Mouse (Mus musculus) gastrocnemius, adult 2 months (tissue): ENCODE results near the gene Lztfl1. TPM values are rescaled to one million over a fixed set of nuclear protein-coding genes. Genes with fewer than 3 reads are reported as not detected.
"Not testable (repeated sequence)": the region's sequence is repeated elsewhere in the genome, so short reads cannot be mapped to it uniquely, and the experiment has no call there.

Experiments
- DNase-seq: peaks from one replicate; pipeline ENCODE4 v3.0.0; 2022
- H3K27ac ChIP-seq: fragments of 200-600 bp; 2 replicates; pipeline ENCODE4 v1.8.1; 2022; ENCODE audit warnings: mild to moderate bottlenecking
- H3K4me3 ChIP-seq: fragments of 200-600 bp; 2 replicates; pipeline ENCODE4 v1.8.1; 2022; ENCODE audit warnings: mild to moderate bottlenecking, moderate library complexity
- CTCF ChIP-seq: fragments of 200-600 bp; IDR thresholded peaks from 2 replicates; pipeline ENCODE4 v1.8.1; 2022; ENCODE audit warnings: antibody characterized with exemption, mild to moderate bottlenecking, moderate library complexity
- intact Hi-C: fragments of 180-260 bp; cut with DNase I; formaldehyde crosslinking; loops from one replicate; pipeline ENCODE4 v1.15.1; 2025
- total RNA-seq, 2 experiments: library from RNA; stranded (reverse); gene quantifications; 2 replicates each; pipeline ENCODE4 v1.2.3; 2021

Gene Lztfl1
- total RNA-seq, 2 experiments from 2014 or later: 18.4 to 20.5 TPM

- Histone ChIP-seq H3K4me3 (no peak overlapping the region), H3K27ac (no peak overlapping the region)
- TF ChIP-seq CTCF: peak; percentile 55
- intact Hi-C loops: no loop called here
- peak; percentile 48 for DNase-seq
These were observed 51.9 kb downstream of the Lztfl1 start for GRCm38 (mm10) chr9:123665645-123666044.

- intact Hi-C loops, H3K4me3 ChIP-seq, DNase-seq, H3K27ac ChIP-seq: not testable (repeated sequence)
These were observed 57.4 kb downstream of the Lztfl1 start for GRCm38 (mm10) chr9:123659986-123660676.

GRCm38 (mm10) chr9:123658981-123659380 lies 58.5 kb downstream of the Lztfl1 start:
- no peak for DNase-seq
- Histone ChIP-seq H3K4me3 (no peak overlapping the region), H3K27ac (no peak overlapping the region)
- no peak for TF ChIP-seq CTCF
- intact Hi-C loops: no loop called here

GRCm38 (mm10) chr9:123657457-123657856 lies 60.0 kb downstream of the Lztfl1 start:
- H3K27ac ChIP-seq: no peak overlapping the region
- intact Hi-C loops: no loop called here
- no peak overlapping the region for H3K4me3 ChIP-seq
- TF ChIP-seq CTCF: no peak
- DNase-seq: no peak

GRCm38 (mm10) chr9:123651369-123651768 lies 66.1 kb downstream of the Lztfl1 start:
- TF ChIP-seq CTCF: no peak
- intact Hi-C loops: no loop called here
- H3K27ac ChIP-seq: no peak overlapping the region
- no peak for DNase-seq
- no peak overlapping the region for H3K4me3 ChIP-seq

- no peak for TF ChIP-seq CTCF
These were observed 67.5 kb downstream of the Lztfl1 start for GRCm38 (mm10) chr9:123649785-123650511.

More at GRCm38 (mm10) chr9:123649785-123650511, 67.5 kb downstream of the Lztfl1 start:
- intact Hi-C loops: no loop called here
- DNase-seq: no peak
- H3K4me3 ChIP-seq: no peak overlapping the region
- no peak overlapping the region for H3K27ac ChIP-seq

Other genes with a start within 250 kb of the Lztfl1 start
- 10 to 100 TPM; 31.5 to 41.1 TPM for gene Limd1, start 239.0 kb downstream of the Lztfl1 start, total RNA-seq
- 10 to 100 TPM; 19.8 to 22.9 TPM for gene Sacm1l, start 187.9 kb downstream of the Lztfl1 start, total RNA-seq
- not detected for gene Slc6a20b, start 85.1 kb downstream of the Lztfl1 start, total RNA-seq
- gene Ccr9, start 39.3 kb downstream of the Lztfl1 start, total RNA-seq: not detected
- gene Slc6a20a, start 38.8 kb downstream of the Lztfl1 start, total RNA-seq: not detected
- under 1 TPM in 1 of 2 experiments, not detected in 1; 0.15 TPM for gene Cxcr6, start 88.8 kb upstream of the Lztfl1 start, total RNA-seq
- gene Fyco1, start 134.2 kb upstream of the Lztfl1 start, total RNA-seq: 100 to 1,000 TPM; 160 to 205 TPM
- gene Xcr1, start 144.3 kb upstream of the Lztfl1 start, total RNA-seq: not detected